Mouse (Mus musculus) embryo, embryonic 11.5 days (tissue): Measurements from ENCODE around the gene R3hdm4.

Experiments
- DNase-seq: peaks from one replicate; pipeline ENCODE4 v3.0.0-alpha.2; 2012; ENCODE audit warnings: low read depth, low spot score

R3hdm4 gene

DNA sequence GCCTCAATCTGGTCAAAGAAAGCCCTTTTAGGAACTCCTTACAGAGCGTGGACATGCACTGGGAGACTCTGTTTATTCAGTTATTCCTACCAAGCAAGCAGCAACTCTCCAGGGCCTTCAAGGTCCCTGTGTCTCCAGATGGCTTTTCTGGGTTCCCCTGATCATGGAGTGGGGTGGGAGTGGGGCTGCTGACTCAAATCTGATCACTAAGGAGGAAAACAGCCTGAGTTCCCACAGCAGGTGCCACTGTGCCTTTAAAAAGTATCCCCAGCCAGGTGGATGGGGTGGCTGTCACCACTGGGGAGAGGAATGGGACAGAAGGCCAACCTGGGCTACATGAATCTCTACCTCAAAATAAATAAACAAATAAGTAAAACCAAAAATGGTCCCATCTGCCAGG, 22.0 kb upstream of the R3hdm4 start:
- DNase-seq: no peak

DNA sequence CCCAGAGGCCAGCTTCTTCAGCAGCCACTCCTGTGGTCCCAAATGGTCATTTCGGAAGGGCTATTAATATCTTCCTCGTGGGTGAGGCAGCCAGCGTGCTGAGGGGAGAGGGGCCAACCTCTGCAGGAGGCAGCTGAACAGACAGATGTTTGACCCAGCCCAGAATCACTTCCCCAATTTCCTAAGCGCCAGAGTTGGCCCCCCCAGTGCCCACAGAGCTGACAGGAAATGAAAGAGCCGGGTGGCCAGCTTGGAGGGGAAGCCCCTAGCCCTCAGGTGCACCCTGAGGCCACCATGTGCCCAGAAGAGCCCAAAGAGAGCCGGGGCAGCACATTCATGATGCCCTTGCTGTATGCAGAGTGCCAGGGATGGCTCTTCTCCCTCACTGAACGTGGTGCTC, 19.7 kb upstream of the R3hdm4 start:
- no peak for DNase-seq

DNA sequence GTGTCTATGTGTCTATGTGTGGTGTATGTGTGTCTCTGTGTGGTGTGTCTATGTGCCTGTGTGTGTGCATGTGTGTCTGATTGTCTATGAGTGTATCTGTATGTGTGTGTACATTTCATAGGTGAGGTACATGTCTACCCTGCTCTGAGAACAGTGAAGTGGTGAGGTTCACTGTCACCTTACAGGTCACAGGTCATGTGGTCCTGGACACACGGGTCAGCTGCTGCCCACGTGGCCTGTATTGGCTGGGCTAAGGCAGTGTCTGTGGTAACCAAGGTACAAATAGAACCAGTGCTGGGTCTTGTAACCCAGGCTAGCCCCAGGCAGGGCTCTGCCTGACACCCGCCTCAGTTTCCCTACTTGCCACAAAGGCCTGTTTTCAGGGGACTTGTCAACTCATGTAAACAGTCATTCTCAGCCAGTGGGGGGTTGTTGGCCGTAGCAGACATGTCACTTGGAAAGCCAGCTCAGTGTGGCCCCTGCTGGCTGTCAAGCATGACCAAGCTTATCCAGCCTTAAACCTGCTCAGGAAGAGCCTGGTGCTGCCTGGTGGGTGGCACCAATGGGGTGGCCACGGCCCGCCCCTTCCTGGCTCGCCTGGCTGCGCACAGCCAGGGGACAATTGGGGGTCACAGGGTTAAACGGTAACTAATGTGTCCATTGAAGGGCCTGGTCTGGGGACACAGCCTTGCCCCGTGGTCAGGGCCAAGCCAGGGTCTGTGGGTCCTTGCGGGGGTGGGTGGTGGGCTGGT, 16.9 kb upstream of the R3hdm4 start:
- DNase-seq: no peak

DNA sequence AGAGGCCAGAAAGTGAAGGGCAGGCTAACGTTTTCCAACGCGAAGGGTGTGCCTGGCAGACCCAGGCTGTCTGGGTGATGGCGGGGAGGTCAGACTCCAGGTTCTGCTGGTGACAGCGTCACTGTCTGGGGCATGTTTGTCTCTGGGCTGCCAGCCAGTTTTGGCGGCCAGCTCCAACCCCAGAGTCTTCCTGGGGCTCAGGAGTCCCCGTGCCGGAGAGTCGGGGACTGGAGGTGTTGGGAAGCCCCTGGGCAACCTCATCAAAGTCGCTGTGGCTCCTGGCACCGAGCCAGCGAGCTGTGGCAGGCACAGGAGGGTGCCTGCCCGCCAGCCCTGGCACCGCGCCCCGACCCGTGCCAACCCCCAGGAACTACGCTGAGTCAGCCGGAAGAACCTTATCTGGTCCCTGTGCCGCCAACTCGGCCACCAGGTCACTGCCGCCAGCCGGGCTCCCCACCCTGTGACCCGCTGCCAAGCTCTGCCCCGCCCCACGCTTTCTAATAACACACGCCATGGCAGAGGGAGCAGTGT, 16.0 kb upstream of the R3hdm4 start:
- no peak for DNase-seq

DNA sequence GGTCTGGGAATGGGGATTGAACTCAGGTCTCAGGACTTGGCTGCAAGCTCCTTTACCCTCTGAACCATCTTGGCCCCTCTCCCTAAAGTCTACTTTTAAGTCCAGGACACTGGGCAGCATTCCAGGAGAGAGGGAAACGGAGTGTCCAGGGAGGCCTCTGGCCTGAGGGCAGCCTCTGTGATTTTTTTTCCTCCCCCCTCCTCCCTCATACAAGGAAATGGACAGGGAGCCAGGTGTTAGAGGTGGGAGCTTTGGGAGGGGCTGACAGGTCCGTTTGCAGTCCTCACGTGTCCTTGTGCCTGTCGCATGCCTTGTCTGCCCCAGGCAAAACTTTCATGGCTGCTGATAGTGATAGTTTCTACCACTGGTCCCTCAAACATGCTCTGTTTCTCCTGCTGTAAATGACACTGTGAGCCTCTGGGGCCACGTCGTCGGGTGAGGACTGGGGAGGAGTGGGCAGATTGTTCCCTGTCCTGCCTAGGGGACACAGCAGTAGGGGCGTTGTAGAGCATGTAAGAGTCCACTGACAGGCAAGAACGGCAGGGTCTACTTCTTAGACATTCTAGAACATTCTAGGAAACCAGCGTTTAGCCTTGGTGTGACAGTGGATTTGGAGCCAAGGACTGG, 15.4 kb upstream of the R3hdm4 start:
- no peak for DNase-seq

DNA sequence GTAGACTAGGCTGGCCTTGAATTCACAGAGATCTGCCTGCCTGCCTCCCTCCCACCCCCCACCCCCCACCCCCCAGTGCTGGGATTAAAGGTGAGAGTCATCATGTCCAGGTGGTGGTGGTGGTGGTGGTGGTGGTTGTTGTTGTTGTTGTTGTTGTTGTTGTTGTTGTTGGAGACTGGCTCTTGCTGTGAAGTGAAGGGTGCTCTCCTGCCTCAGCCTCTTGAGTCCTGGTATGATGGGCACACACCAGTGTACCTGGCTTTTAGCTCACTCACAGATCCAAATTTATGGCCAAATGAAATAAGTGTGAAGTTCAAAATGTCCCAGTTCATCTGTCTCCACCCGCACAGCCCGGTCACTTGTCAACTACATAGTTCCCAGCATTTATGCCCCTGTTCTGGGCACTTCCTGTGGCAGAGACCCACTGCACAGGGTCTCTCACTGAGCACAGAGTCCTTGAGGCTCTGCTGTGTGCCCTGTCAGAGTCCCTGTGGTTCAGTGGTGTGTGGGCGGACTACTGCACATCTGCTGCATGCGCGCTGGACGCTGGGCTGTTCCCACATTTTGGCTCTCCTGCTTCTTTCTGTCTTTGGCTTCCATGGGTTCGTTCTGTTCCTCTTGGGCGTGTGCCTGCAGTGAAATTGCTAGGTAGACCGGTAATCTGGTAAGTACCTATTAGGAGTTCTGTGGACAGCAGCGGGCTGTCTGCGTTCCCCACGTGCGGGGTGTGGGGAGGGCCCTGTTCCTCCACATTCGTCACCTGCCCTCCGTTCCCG, 14.0 kb upstream of the R3hdm4 start:
- DNase-seq: no peak

DNA sequence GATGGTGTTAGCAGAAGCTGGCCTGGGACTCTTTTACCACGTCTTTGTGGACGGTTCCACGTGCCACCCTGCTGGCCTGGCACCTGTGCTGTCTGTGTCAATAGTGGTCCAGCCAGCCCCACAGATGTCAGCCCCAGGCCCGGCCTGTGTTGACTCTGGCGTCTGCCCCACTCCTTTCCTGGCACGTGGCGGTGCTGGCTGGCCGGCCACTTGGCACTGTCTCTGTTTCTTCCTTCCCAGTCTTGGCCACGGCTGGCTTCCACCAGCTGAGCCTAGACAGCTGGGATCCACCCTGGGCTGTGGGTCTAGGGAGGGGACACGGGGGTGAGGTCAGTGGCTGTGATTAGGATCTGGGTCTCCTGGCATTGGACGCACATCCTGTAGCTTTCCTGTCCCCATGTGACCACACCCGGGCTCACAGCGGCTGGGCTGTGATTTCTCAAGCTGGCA, 13.3 kb upstream of the R3hdm4 start:
- DNase-seq: no peak

- DNase-seq: no peak
Observed at GRCm38 (mm10) chr10:79933861-79934260, 12.9 kb upstream of the R3hdm4 start.

DNA sequence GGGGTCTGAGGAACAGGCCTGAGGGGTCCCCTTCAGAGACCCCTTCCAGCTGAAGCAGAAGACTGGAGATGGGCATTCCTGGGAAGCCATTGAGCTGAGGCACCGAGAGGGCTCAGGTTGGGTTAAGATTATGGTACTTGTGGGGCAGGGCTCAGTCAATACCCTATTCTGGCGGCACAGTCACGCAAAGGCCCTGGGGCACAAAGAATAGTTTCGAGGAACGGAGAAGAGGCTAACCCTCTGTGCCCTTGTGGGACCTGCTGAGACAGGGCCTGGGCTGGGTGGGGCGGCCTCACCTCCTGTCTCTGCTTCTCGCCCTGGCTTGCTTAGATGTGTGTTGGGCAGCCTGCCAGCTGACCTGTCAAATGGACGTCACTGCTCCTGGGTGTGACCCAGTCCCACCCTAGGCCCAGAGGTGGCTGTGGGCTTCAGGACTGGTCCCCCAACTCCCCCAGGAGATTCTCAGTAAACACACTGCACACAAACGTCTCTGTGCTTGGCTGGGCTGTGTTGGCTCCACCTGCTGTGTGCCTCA, 12.2 kb upstream of the R3hdm4 start:
- no peak for DNase-seq

GRCm38 (mm10) chr10:79932736-79933135, 11.7 kb upstream of the R3hdm4 start:
- DNase-seq: no peak

DNA sequence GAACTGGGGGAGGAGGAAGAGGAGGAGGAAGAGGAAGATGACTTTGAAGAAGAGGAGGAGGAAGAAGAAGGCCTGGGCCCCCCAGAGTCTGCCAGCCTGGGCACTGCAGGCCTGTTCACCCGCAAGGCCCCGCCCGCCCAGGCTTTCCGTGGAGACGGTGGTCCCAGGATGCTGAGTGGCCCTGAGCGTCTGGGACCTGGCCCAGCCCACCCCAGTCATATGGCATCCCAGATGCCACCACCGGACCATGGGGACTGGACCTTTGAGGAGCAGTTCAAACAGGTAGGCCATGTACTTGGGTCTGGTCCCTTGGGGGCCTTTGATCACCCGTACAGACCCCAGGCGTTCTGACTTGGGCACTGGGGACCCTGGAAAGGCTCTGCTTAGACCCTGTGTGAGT, 10.8 kb upstream of the R3hdm4 start:
- no peak for DNase-seq

DNA sequence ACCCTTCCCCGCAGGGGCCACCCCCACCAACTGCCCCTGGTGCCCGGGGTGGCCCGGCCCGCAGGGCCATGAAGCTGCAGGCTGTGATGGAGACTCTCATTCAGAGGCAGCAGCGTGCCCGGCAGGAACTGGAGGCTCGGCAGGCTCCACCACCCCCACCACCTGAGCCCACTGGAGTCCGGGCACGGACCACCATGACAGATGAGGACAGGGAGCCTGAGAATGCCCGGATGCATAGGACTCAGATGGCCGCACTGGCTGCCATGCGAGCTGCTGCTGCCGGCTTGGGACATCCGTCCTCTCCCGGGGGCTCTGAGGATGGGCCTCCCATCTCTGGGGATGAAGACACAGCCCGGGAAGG, 9.8 kb upstream of the R3hdm4 start:
- DNase-seq: no peak

DNA sequence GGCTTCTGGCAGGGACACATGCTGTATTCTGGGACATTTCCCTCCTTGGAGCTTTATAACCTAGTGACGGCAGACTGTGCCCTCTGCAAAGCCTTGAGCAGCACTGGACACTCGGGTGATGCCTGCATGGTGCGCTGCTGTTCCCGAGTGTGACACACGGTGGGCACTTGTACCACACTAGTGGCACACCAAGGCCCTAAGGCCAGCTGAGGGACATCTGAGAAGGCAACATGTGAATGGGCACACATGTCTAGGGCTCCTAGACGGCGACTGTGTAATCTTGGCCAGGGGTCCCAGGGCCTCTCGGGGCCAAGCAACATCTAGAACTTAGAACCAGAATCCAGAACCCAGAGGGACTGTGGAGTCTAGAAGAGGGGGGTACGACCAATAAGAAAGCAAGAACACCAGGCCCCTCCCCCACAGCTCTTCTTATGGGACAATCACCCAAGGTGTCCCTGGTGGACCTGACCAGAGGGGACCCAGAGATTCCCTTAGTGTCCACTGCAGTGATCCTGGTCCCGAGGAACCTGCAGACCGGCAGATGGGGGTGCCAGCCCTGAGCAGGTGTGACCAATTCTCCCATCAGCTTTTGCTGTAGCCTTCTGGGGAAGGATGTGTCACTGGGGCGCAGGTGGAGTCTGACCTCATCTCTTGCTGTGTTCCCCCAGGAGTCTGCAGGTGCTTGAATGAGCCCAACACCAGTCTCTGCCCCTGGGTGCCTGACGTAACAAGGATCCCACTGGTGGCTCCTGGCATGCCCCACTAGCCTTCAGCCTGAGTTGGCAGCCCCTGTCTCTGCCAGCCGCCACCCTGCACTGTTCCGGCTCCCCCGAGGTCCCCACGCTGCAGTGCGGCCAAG, 9.2 kb upstream of the R3hdm4 start:
- no peak for DNase-seq

DNA sequence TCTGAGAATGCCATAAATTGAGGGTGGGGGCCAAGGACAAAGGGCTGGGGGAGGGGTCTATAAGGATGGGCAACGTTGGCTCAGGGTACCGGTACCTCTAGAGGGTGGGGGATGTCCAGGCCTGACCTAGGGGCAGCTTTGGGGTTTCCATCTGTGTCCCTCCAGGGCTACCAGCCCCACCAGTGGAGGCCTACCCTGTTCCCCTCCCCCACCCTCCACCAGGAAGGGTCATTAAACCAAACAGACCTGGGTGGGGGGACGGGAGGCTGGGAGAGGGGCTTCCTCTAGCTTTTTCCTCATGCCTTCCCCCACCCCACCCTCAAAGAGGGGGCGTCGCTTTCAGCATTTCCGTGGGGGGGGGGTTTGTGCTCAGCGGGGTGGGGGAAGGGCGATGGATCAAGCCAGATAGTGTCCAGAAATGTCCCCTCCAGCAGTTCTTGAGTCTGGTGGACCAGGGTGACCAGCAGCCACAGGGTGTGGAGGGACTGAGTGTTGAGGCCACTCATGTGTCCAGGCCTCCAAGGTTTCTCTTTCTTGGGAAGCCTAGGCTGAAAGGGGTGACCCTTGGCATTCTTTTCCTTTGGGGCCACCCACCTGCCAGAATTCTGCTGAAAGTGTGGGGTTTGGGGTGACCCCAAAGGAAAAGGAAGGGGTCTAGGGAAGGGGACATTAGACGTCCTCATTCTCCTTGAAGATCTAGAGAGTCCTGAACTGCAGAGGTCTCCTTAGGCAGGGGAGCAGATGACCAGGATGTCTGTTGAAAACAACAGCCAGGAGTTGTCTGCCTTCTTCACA, 8.1 kb upstream of the R3hdm4 start:
- DNase-seq: no peak

DNA sequence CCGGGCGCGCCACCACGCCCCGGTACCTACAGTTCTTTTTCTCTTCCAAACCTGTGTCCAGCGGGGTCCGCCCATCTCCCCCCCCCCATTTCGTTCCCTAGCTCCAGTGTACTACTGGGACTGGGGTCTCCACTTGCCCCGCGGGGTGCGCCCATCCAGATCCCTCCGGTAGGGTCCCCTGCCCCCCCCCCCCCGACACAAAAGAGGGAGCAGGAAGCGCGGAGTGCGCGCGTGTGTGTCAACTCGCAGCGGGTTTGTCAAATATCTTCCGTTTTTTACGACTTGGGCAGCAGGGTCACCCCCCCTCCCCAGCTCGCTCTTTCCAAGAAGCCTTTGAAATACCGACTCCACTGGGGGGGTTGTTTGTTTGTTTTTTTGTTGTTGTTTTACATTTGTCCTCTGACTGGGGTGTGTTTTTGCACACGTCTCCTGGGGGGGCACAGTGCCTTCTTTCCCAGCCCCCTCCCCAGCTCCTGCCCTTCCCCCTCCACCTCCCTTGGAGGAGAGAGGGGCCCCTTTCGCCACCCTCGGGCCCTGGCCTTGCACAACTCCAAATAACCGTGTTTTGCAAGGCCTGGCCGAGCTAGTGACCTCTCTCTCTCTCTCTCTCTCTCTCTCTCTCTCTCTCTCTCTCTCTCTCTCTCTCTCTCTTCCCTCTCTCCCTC, 7.2 kb upstream of the R3hdm4 start:
- DNase-seq: no peak

DNA sequence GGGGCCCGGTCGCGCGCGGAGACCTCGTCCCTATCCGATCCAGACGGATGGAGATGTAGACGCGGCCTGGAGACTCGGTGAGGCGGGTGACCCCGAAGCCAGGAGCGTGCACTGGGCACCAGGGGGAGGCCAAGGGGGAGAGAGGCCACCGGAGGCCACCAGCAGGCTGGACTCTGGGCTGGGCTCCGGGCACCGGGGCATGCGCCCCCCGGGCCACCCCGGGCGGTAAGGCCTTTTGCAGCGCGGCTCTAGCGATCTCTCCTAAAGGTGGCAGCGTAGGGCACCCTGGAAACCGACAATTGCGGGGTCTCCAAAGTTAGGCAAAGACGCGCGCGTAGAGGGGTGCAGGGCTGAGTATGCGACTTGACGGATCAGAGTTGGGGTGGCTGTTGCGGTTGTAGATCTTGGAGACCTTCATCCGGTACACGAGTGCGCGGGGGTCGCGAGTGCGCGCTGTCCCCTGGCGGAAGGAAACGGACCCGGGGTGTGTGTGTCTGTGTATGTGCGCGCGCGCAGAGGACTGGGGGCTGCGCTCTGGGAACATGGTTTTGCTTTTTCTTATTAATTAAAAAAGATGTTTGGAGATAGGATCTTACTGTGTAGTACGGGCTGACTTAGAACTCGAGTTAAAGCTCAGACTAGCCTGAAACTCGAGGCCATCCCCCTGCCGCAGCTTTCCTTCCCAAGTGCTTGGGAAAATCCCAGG, 6.5 kb upstream of the R3hdm4 start:
- no peak for DNase-seq

DNA sequence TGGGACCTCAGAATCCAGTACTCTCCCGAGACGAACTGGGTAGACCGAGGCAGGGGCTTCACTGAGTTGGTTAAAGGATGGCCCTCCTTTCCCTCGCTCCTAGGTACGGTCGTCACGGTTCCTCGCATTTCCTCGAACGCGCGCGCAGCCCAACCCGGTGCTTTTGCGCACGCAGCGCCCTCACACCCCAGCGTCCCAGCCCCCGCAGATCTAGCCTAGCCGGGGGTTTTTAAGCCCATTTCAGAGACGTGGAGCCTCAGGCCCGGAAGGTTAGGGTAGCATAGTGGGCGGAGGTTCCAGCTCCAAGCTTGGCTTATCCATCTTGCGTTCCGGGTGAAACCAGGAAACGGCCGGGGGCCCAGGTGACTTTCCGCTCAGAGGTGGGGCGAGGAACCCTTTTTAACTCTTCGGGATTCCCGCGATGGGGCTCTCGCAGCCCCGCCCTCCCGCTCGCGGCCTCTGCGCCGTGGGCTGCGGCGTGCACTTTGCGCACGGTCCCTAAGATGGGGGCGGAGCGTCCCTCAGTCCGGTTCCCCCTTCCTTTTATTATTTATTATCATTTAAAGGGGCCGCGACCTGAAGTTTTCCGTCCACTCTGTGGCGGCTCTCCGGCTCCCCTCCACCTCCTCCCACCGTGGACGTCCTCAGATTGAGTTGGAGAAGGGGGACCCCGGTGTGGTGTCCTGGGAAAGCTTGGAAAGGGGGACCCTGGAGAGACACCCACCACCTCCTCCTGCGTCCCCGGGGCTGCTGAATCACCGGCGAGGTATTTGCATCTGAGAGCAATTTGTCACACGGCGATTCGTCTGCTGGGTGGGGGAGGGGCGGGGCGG, 5.7 kb upstream of the R3hdm4 start, which contains the start of gene Arid3a:
Gene Arid3a (plus strand): TSS at position 553 of the 833 bp plus-strand sequence.
- peak; percentile 94 for DNase-seq

DNA sequence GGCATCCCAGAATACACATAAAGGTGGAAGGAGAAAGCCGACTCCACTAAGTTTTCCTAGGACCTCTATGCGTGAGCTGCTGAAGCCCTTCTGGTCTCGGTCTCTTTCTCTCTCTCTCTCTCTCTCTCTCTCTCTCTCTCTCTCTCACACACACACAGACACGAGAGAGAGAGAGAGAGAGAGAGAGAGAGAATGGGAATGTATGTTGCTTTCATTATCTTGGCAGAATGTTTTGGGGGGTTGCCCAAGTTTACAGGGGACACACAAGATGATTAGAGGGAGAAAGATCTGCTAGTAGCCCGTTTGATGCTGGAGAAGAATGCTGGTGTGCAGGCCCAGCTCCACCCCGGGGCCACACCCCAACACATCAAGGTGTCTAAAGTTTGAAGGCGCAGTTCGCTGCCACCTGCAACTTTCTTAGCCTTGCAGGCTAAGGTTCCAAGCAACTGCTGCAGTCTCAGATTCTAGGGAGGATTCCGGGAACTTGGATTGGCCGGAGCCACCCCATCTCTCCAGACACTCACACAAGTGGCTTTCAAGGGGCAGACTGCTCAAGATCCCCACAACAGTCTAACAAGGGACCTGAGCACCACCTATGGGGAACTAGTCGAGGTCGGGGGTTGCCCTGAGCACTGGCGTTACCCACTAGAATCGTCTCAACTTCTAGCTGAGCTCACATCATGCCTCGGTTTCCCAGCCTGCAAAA, 4.9 kb upstream of the R3hdm4 start:
- DNase-seq: no peak
